Mouse (Mus musculus): ENCODE data around the gene Wnt2. TPM values are rescaled to one million over a fixed set of nuclear protein-coding genes. Genes with fewer than 3 reads are reported as not detected.

Gene Wnt2
- polyA plus RNA-seq, 1 experiment, result 0.70 TPM

DNA sequence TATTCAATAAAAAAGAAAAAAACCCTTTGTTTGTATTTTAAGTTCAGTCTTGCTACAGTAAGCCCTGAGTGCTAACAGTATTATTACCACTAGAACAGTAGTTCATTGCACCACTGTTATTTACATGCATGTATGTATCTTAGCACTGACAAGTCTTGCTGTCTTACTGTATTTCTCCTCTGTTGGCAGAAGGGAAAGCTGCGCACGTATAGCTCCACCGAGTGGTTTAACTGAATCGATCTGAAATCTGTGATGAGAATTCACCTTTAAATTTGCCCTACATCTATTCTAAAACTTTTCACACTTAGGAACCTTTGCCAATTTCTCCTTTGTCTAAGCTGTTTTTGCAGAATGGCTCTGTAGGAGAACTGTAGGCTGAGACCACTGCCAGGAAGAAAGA, 13.9 kb upstream of the Wnt2 start:
- no peaks in the 10 kb centered on the region for H3K27me3 ChIP-seq (ENCODE audit: control insufficient read depth, insufficient read depth, low read length)
- TF ChIP-seq POLR2A (IDR thresholded peaks at IDR 0.05; ENCODE audit: control insufficient read depth, extremely low read depth, insufficient read depth, low read length, poor library complexity) (no peak), CTCF (IDR thresholded peaks at IDR 0.05; ENCODE audit: borderline replicate concordance, control insufficient read depth, extremely low read depth, insufficient read depth, low read length, poor library complexity) (no peak)
- WGBS, result 91% methylated on average over 4 of the region's 4 CpGs

DNA sequence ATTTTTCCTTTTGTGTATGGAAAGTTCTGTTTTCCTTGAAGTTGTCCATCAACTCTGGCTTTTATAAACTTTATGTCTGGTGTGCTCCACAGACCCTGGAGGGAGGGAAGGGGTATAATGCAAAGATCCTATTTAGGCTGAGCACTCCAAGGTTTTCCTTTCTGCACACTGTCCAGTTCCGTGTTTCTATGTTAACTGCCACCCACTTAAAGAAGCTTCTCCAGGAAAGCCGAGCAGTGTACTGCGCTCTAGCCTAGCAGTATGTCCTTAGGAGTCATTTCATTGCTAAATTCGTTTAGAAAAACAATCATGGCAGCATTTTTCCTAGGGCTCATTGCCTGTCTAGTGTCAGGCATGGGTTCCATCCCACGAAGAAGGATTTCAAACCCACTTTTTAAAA, 12.8 kb upstream of the Wnt2 start:
- DNase-seq, result no peak
- TF ChIP-seq CTCF (IDR thresholded peaks at IDR 0.05; ENCODE audit: borderline replicate concordance, control insufficient read depth, extremely low read depth, insufficient read depth, low read length, poor library complexity) (no peak), POLR2A (IDR thresholded peaks at IDR 0.05; ENCODE audit: control insufficient read depth, extremely low read depth, insufficient read depth, low read length, poor library complexity) (no peak)
- no peaks in the 10 kb centered on the region for H3K27me3 ChIP-seq (ENCODE audit: control insufficient read depth, insufficient read depth, low read length)
- 88% methylated on average over 5 of the region's 5 CpGs for WGBS
- no peak overlapping the region for H3K4me3 ChIP-seq (ENCODE audit: control insufficient read depth, insufficient read depth, low read length)
- no peaks in the 10 kb centered on the region for H3K4me1 ChIP-seq (replicated peaks; ENCODE audit: control insufficient read depth, insufficient read depth, low read length)
- H3K27ac ChIP-seq (ENCODE audit: control insufficient read depth, insufficient read depth, low read length), result no peak overlapping the region
- no peaks in the 10 kb centered on the region for H3K36me3 ChIP-seq (ENCODE audit: control insufficient read depth, insufficient read depth, low read length)

More for the DNA sequence above, 13.9 kb upstream of the Wnt2 start:
- H3K4me3 ChIP-seq (ENCODE audit: control insufficient read depth, insufficient read depth, low read length), result no peak overlapping the region
- no peaks in the 10 kb centered on the region for H3K4me1 ChIP-seq (replicated peaks; ENCODE audit: control insufficient read depth, insufficient read depth, low read length)
- no peak for DNase-seq
- no peaks in the 10 kb centered on the region for H3K36me3 ChIP-seq (ENCODE audit: control insufficient read depth, insufficient read depth, low read length)
- no peak overlapping the region for H3K27ac ChIP-seq (ENCODE audit: control insufficient read depth, insufficient read depth, low read length)

DNA sequence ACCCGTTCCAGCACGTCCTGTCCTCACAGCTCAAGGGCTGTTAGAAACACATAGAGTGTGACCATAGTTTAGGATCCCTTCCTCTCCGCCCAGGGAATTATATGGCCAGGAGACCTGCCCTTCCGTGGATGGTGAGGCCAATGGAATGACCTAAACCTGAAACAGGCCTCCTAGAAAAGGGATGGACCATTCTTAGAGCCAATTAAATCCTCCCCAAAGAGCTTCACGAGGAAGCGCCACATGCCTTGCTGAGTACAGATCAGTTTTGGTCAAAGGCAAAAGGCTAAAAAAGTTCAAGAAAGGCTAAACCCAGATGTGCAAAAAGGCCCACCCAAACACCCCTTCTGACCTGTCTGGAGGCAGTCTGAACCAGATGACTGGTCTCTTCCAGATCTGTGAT, 1.9 kb upstream of the Wnt2 start:
- no peaks in the 10 kb centered on the region for H3K36me3 ChIP-seq (ENCODE audit: control insufficient read depth, insufficient read depth, low read length)
- no peak for DNase-seq
- no peaks in the 10 kb centered on the region; the same call in 1 of the 2 replicates for H3K27me3 ChIP-seq (ENCODE audit: control insufficient read depth, insufficient read depth, low read length)
- no peaks in the 10 kb centered on the region for H3K4me1 ChIP-seq (replicated peaks; ENCODE audit: control insufficient read depth, insufficient read depth, low read length)
- no peak overlapping the region for H3K4me3 ChIP-seq (ENCODE audit: control insufficient read depth, insufficient read depth, low read length)
- 38% methylated on average over 6 of the region's 6 CpGs for WGBS
- no peak overlapping the region for H3K27ac ChIP-seq (ENCODE audit: control insufficient read depth, insufficient read depth, low read length)
- TF ChIP-seq CTCF (IDR thresholded peaks at IDR 0.05; ENCODE audit: borderline replicate concordance, control insufficient read depth, extremely low read depth, insufficient read depth, low read length, poor library complexity), result no peak
- no peak for TF ChIP-seq POLR2A (IDR thresholded peaks at IDR 0.05; ENCODE audit: control insufficient read depth, extremely low read depth, insufficient read depth, low read length, poor library complexity)

DNA sequence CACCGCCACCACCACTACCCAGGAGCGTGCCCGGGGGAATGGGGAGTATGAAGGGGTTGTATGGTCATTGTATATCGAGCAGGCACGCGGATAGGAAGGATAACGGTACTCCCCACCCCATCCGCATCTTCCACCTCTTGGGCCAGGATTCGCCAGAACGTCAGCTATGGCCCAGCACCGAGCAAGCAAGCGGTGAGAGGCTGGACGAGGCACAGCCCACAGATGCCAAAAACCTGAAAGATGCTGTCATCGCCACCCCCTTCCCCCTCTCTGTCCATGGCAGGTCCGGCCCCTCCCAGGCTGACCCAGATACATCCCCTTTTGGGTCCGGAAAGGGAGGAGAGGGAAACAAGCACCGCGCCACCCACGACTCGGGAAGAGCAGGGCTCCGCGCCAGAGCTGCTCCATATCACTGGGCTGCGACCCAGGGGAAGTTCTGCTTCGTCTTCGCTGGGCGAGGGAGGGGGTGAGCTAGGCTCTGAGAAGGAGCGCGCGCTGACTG, 1.2 kb upstream of the Wnt2 start:
- H3K4me3 ChIP-seq (ENCODE audit: control insufficient read depth, insufficient read depth, low read length), result no peak overlapping the region
- no peaks in the 10 kb centered on the region for H3K36me3 ChIP-seq (ENCODE audit: control insufficient read depth, insufficient read depth, low read length)
- H3K27ac ChIP-seq (ENCODE audit: control insufficient read depth, insufficient read depth, low read length), result no peak overlapping the region
- TF ChIP-seq CTCF (IDR thresholded peaks at IDR 0.05; ENCODE audit: borderline replicate concordance, control insufficient read depth, extremely low read depth, insufficient read depth, low read length, poor library complexity) (no peak), POLR2A (IDR thresholded peaks at IDR 0.05; ENCODE audit: control insufficient read depth, extremely low read depth, insufficient read depth, low read length, poor library complexity) (no peak)
- H3K27me3 ChIP-seq (ENCODE audit: control insufficient read depth, insufficient read depth, low read length), result no peaks in the 10 kb centered on the region; the same call in 1 of the 2 replicates
- DNase-seq, result no peak
- no peaks in the 10 kb centered on the region for H3K4me1 ChIP-seq (replicated peaks; ENCODE audit: control insufficient read depth, insufficient read depth, low read length)
- 5% methylated on average over 29 of the region's 29 CpGs for WGBS

DNA sequence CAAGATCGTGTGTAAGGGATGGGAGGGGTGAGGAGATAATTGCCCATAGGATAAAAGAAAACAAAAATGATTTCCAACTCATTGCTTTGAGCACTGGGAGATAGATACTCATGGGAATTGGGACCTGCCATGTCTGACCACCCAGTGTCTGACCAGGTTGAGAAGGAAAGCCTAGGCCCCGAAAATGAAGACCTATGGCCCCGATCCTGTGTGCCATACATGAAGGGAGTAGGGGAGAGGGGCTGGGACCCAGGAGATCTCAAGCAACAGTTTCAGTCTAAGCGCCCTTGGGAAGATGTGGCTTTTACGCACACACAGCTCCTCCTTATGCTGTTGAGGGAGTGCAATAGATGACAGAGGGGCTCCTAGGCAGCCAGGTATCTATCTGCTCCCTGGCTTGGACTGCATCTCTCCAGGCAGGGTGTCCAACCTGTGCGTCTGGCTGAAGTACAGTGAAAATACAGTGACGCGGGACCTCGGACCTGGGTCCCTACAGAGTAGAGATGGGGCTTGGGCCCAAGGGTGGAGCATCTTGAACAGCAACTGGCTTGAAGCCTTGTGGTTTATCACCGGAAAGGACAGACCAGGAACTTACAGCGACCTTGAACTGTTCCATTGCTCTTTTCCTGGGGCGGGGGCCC, 603 bp upstream of the Wnt2 start:
- no peaks in the 10 kb centered on the region for H3K4me1 ChIP-seq (replicated peaks; ENCODE audit: control insufficient read depth, insufficient read depth, low read length)
- no peaks in the 10 kb centered on the region; the same call in 1 of the 2 replicates for H3K27me3 ChIP-seq (ENCODE audit: control insufficient read depth, insufficient read depth, low read length)
- H3K4me3 ChIP-seq (ENCODE audit: control insufficient read depth, insufficient read depth, low read length), result no peak overlapping the region
- no peak overlapping the region for H3K27ac ChIP-seq (ENCODE audit: control insufficient read depth, insufficient read depth, low read length)
- no peak for DNase-seq
- H3K36me3 ChIP-seq (ENCODE audit: control insufficient read depth, insufficient read depth, low read length), result no peaks in the 10 kb centered on the region
- WGBS, result 14% methylated on average over 12 of the region's 12 CpGs
- TF ChIP-seq POLR2A (IDR thresholded peaks at IDR 0.05; ENCODE audit: control insufficient read depth, extremely low read depth, insufficient read depth, low read length, poor library complexity) (no peak), CTCF (IDR thresholded peaks at IDR 0.05; ENCODE audit: borderline replicate concordance, control insufficient read depth, extremely low read depth, insufficient read depth, low read length, poor library complexity) (no peak)

DNA sequence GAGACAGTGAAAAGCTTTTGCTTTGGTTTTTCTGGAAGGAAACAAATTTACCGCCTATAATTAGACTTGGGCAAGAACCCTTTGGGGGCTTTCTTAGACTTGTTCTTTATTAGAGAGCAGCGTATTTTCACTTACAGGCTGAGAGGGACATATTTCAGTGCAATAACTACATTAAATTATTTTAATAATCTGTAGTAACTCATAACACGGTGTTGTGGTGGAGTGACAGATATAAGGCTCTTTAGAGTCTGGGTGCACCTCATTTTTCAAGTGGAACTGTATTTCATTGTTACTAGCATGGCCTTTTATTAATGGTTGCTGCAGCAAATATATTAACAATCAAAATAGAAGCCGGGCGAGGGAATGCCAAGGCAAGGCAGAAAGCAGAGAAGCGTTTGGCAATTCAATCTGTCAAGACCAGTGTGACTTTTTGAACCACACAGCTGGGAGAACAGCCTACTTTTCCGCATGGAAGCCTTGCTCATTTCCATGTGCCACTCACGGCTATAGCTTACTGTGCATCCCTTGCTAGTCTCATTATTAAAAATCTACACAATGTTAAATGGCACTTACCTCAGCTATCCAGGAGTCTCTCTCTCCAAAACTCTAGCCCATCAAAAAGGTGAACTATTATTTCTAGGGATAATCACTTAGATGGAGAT, 6.1 kb downstream of the Wnt2 start:
- no peak overlapping the region for H3K27ac ChIP-seq (ENCODE audit: control insufficient read depth, insufficient read depth, low read length)
- H3K27me3 ChIP-seq (ENCODE audit: control insufficient read depth, insufficient read depth, low read length), result no peaks in the 10 kb centered on the region
- TF ChIP-seq POLR2A (IDR thresholded peaks at IDR 0.05; ENCODE audit: control insufficient read depth, extremely low read depth, insufficient read depth, low read length, poor library complexity) (no peak), CTCF (IDR thresholded peaks at IDR 0.05; ENCODE audit: borderline replicate concordance, control insufficient read depth, extremely low read depth, insufficient read depth, low read length, poor library complexity) (no peak)
- no peak overlapping the region for H3K4me3 ChIP-seq (ENCODE audit: control insufficient read depth, insufficient read depth, low read length)
- H3K36me3 ChIP-seq (ENCODE audit: control insufficient read depth, insufficient read depth, low read length), result no peaks in the 10 kb centered on the region
- no peaks in the 10 kb centered on the region for H3K4me1 ChIP-seq (replicated peaks; ENCODE audit: control insufficient read depth, insufficient read depth, low read length)
- 95% methylated on average over 8 of the region's 8 CpGs for WGBS
- DNase-seq, result no peak

Measured in thymus, adult 2 months (tissue).